Mouse (Mus musculus) forebrain, embryonic 11.5 days (tissue): ENCODE results near the gene Hsd17b11. TPM values are rescaled to one million over a fixed set of nuclear protein-coding genes. Genes with fewer than 3 reads are reported as not detected.
"Not testable (repeated sequence)": the region's sequence is repeated elsewhere in the genome, so short reads cannot be mapped to it uniquely, and the experiment has no call there.

Experiments used
- ATAC-seq: fragments of 200-750 bp; cut with Nextera tagmentation; replicated peaks from 2 replicates; pipeline ENCODE4 v1.8.0; 2017; ENCODE audit warnings: moderate TSS enrichment; ENCODE audit not compliant: low FRiP score
- DNase-seq: peaks from one replicate; pipeline ENCODE4 v3.0.0-alpha.2; 2017; ENCODE audit warnings: low spot score
- H3K27ac ChIP-seq: fragments of 300-500 bp; sonication (generic); 2 replicates; pipeline ENCODE4 v1.5.1; 2014; ENCODE audit warnings: low read depth, low read length
- H3K27me3 ChIP-seq: fragments of 300-500 bp; sonication (generic); 2 replicates; pipeline ENCODE4 v1.6.1; 2014; ENCODE audit warnings: mild to moderate bottlenecking, low read length, mixed read lengths; ENCODE audit not compliant: control insufficient read depth, insufficient read depth
- H3K36me3 ChIP-seq: fragments of 300-500 bp; sonication (generic); 2 replicates; pipeline ENCODE4 v1.6.1; 2014; ENCODE audit warnings: mild to moderate bottlenecking, low read length, moderate library complexity, mixed read lengths; ENCODE audit not compliant: control insufficient read depth, insufficient read depth
- H3K4me1 ChIP-seq: fragments of 300-500 bp; sonication (generic); replicated peaks from 2 replicates; pipeline ENCODE4 v1.6.1; 2014; ENCODE audit warnings: low read length, mixed read lengths; ENCODE audit not compliant: control insufficient read depth, insufficient read depth
- H3K4me2 ChIP-seq: fragments of 300-500 bp; sonication (generic); 2 replicates; pipeline ENCODE4 v1.6.1; 2014; ENCODE audit warnings: low read depth, mild to moderate bottlenecking, low read length, moderate library complexity, mixed read lengths; ENCODE audit not compliant: severe bottlenecking
- H3K4me3 ChIP-seq: fragments of 300-500 bp; sonication (generic); 2 replicates; pipeline ENCODE4 v1.5.1; 2014; ENCODE audit warnings: low read depth, low read length
- H3K9ac ChIP-seq: fragments of 300-500 bp; sonication (generic); 2 replicates; pipeline ENCODE4 v1.6.1; 2014; ENCODE audit warnings: low read length
- H3K9me3 ChIP-seq: fragments of 300-500 bp; sonication (generic); 2 replicates; pipeline ENCODE4 v1.6.1; 2016; ENCODE audit warnings: low read length, mixed read lengths; ENCODE audit not compliant: control insufficient read depth
- WGBS: fragments of 180-500 bp; shearing (Covaris S2); extraction: QIAGEN DNeasy Blood & Tissue Kit; methylation state at CpG from one replicate; pipeline ENCODE4 v1.1.7; 2014; 5-methylcytosine and 5-hydroxymethylcytosine counted together
- microRNA-seq: library from miRNA; unstranded; fragments of <30 nt; microRNA quantifications from one replicate; pipeline ENCODE4, GENCODE M21; 2016; ENCODE audit not compliant: insufficient number of aligned reads
- polyA plus RNA-seq: library from polyadenylated mRNA; unstranded; fragments of >200 nt; fragmentation: Nextera tagmentation; extraction: Ambion mirVana; gene quantifications from 2 replicates; pipeline ENCODE4 v1.2.1, GENCODE M21; 2014

Gene Hsd17b11
- polyA plus RNA-seq, 1 experiment from 2014 or later, result 0.96 TPM

- no peak for ATAC-seq
- no peaks in the 10 kb centered on the region for H3K27me3 ChIP-seq
- no peak for DNase-seq
- H3K27ac ChIP-seq, result no peak overlapping the region
- WGBS, result 82% methylated on average over 5 of the region's 5 CpGs
- H3K4me2 ChIP-seq, result no peak overlapping the region
- no peak overlapping the region for H3K9ac ChIP-seq
- H3K4me1 ChIP-seq, result no peaks in the 10 kb centered on the region
- H3K36me3 ChIP-seq, result no peaks in the 10 kb centered on the region
- H3K4me3 ChIP-seq, result no peak overlapping the region
- H3K9me3 ChIP-seq, result no peaks in the 10 kb centered on the region
These were observed 67.1 kb downstream of the Hsd17b11 start for GRCm38 (mm10) chr5:103954638-103955037.

- no peak overlapping the region for H3K4me2 ChIP-seq
- no peak overlapping the region for H3K27ac ChIP-seq
- no peaks in the 10 kb centered on the region for H3K27me3 ChIP-seq
- H3K4me1 ChIP-seq, result no peaks in the 10 kb centered on the region
- ATAC-seq (no peak), DNase-seq (no peak)
- H3K36me3 ChIP-seq, result no peaks in the 10 kb centered on the region
- H3K4me3 ChIP-seq, result no peak overlapping the region
- no peak overlapping the region for H3K9ac ChIP-seq
- no peaks in the 10 kb centered on the region for H3K9me3 ChIP-seq
- WGBS, result 90% methylated on average over 10 of the region's 10 CpGs
These were observed 68.3 kb downstream of the Hsd17b11 start for GRCm38 (mm10) chr5:103953135-103954083.

- H3K4me3 ChIP-seq, H3K9me3 ChIP-seq, DNase-seq, H3K36me3 ChIP-seq, ATAC-seq, H3K4me2 ChIP-seq, H3K9ac ChIP-seq, H3K27me3 ChIP-seq, H3K27ac ChIP-seq, H3K4me1 ChIP-seq: not testable (repeated sequence)
- WGBS, result 94% methylated on average over 15 of the region's 15 CpGs
These were observed 71.6 kb downstream of the Hsd17b11 start for GRCm38 (mm10) chr5:103950138-103950537.

GRCm38 (mm10) chr5:103943183-103943582 lies 78.5 kb downstream of the Hsd17b11 start:
- no peaks in the 10 kb centered on the region for H3K36me3 ChIP-seq
- no peak overlapping the region for H3K4me3 ChIP-seq
- ATAC-seq, result no peak
- no peaks in the 10 kb centered on the region for H3K9me3 ChIP-seq
- peaks cover 7% of the 10 kb centered on the region; the same call in 1 of the 2 replicates for H3K27me3 ChIP-seq
- H3K27ac ChIP-seq, result no peak overlapping the region
- H3K4me2 ChIP-seq, result no peak overlapping the region
- no peak for DNase-seq
- 29% methylated on average over 6 of the region's 6 CpGs for WGBS
- H3K4me1 ChIP-seq, result no peaks in the 10 kb centered on the region; the same call in 1 of the 2 replicates
- no peak overlapping the region for H3K9ac ChIP-seq

GRCm38 (mm10) chr5:103939856-103940255 lies 81.9 kb downstream of the Hsd17b11 start:
- Histone ChIP-seq H3K36me3 (no peaks in the 10 kb centered on the region), H3K27ac (no peak overlapping the region), H3K4me2 (no peak overlapping the region), H3K4me1 (no peaks in the 10 kb centered on the region; the same call in 1 of the 2 replicates), H3K4me3 (no peak overlapping the region), H3K27me3 (peaks cover 7% of the 10 kb centered on the region; the same call in 1 of the 2 replicates), H3K9me3 (no peaks in the 10 kb centered on the region), H3K9ac (no peak overlapping the region)
- 68% methylated on average over 1 of the region's 1 CpGs for WGBS
- DNase-seq (no peak), ATAC-seq (no peak)

Small RNA genes within 50 kb of the gene (microRNA-seq; reads per million reads assigned to microRNA genes)
- 7.6 reads per million for gene Mir5619

Other genes with a start within 250 kb of the Hsd17b11 start
- gene Klhl8, start 110.7 kb downstream of the Hsd17b11 start, polyA plus RNA-seq, result 12.3 and 13.1 TPM in 2 replicates
- not detected in 2 replicates for gene Hsd17b13, start 44.5 kb downstream of the Hsd17b11 start, polyA plus RNA-seq
- gene Nudt9, start 24.4 kb upstream of the Hsd17b11 start, polyA plus RNA-seq, result 61.3 and 65.2 TPM in 2 replicates
- not detected in 2 replicates for gene Gm17660, start 55.7 kb upstream of the Hsd17b11 start, polyA plus RNA-seq
- gene Sparcl1, start 91.8 kb upstream of the Hsd17b11 start, polyA plus RNA-seq, result 23.3 and 24.1 TPM in 2 replicates
- gene Dspp, start 148.8 kb upstream of the Hsd17b11 start, polyA plus RNA-seq, result not detected in 2 replicates
- 0.72 and 0.77 TPM in 2 replicates for gene Dmp1, start 180.7 kb upstream of the Hsd17b11 start, polyA plus RNA-seq